Mouse (Mus musculus) lung, postnatal 0 days (tissue): Measurements from ENCODE around the gene Trio.

ENCODE experiments used
- CTCF ChIP-seq: IDR thresholded peaks from 2 replicates; pipeline ENCODE4 v1.5.1; 2016; ENCODE audit warnings: antibody characterized with exemption, mild to moderate bottlenecking
- EP300 ChIP-seq: IDR thresholded peaks from 2 replicates; pipeline ENCODE4 v1.6.1; 2016; ENCODE audit warnings: antibody characterized with exemption, mild to moderate bottlenecking, control low read depth

- TF ChIP-seq EP300: no peak
- TF ChIP-seq CTCF: no peak
These were observed 203.8 kb downstream of the Trio start for GRCm38 (mm10) chr15:27821651-27822364.
